Mouse (Mus musculus): ENCODE data around the gene Mier2.

- TF ChIP-seq POLR2A (IDR thresholded peaks at IDR 0.05; ENCODE audit: borderline replicate concordance, control insufficient read depth, low read depth, low read length) (no peak), CTCF (IDR thresholded peaks at IDR 0.05; ENCODE audit: control insufficient read depth, insufficient read depth, low read length) (no peak)
These were observed 40.6 kb upstream of the Mier2 start for GRCm38 (mm10) chr10:79595590-79595929.
